ENCODE assay signal across 7 mouse cellular contexts in genomic region chr11:31871911-31872310, GRCm38 (mm10). TPM values are rescaled to one million over a fixed set of nuclear protein-coding genes. Genes with fewer than 3 reads are reported as not detected.
DNase-seq lines count a peak whose midpoint lies in the region; ATAC-seq and TF ChIP-seq lines count a peak whose summit lies in the region.

Gene Cpeb4 (plus strand): TSS chr11:31872211.

- peak within 1 kb of the TSS; percentile 51 for H3K9ac ChIP-seq in ES-Bruce4 (ENCODE audit: low read depth, poor library complexity, severe bottlenecking)
- peak within 1 kb of the TSS; percentile 65 for H3K9ac ChIP-seq in intestine, embryonic 14.5 days (ENCODE audit: low read length)
- H3K9ac ChIP-seq in midbrain, embryonic 11.5 days (ENCODE audit: low read length): peak within 1 kb of the TSS; percentile 83

- no peak for DNase-seq in adrenal gland, adult 2 months
- no peak for DNase-seq in gastrocnemius, adult 2 months
- DNase-seq in intestine, embryonic 14.5 days (ENCODE audit: low spot score): no peak
- no peak for DNase-seq in midbrain, embryonic 11.5 days (ENCODE audit: low spot score, missing footprints)
- DNase-seq in thymus, postnatal 36 days: no peak
- no peak for DNase-seq in natural killer cell, adult 2 months (ENCODE audit: low spot score in 2 of 2)

- WGBS in intestine, embryonic 14.5 days: 82% methylated on average over 4 of the region's 4 CpGs
- WGBS in midbrain, embryonic 11.5 days: 82% methylated on average over 4 of the region's 4 CpGs

- peak within 1 kb of the TSS; percentile 51 for H3K4me3 ChIP-seq in ES-Bruce4 (ENCODE audit: low read depth, low read length)
- peak within 1 kb of the TSS; percentile 95 for H3K4me3 ChIP-seq in gastrocnemius, adult 2 months
- peak within 1 kb of the TSS; percentile 70 for H3K4me3 ChIP-seq in intestine, embryonic 14.5 days (ENCODE audit: low read depth, low read length)
- peak within 1 kb of the TSS; percentile 85 for H3K4me3 ChIP-seq in midbrain, embryonic 11.5 days (ENCODE audit: low read depth, low read length)

- H3K4me1 ChIP-seq in ES-Bruce4 (ENCODE audit: control insufficient read depth, insufficient read depth, low read length): no peaks in the 10 kb centered on the region
- peaks cover 7% of the 10 kb centered on the region; the same call in 1 of the 2 replicates for H3K4me1 ChIP-seq in intestine, embryonic 14.5 days (replicated peaks; ENCODE audit: control insufficient read depth, insufficient read depth, low read length)
- peaks cover 6% of the 10 kb centered on the region; the same call in 1 of the 2 replicates for H3K4me1 ChIP-seq in midbrain, embryonic 11.5 days (ENCODE audit: control insufficient read depth, insufficient read depth, low read length)

- H3K27ac ChIP-seq in ES-Bruce4 (ENCODE audit: insufficient read depth, low read length): no peak within 1 kb of the TSS
- peak within 1 kb of the TSS; percentile 98 for H3K27ac ChIP-seq in gastrocnemius, adult 2 months
- peak within 1 kb of the TSS; percentile 47; the same call in 1 of the 2 replicates for H3K27ac ChIP-seq in intestine, embryonic 14.5 days (ENCODE audit: low read depth)
- peak within 1 kb of the TSS; percentile 48; the same call in 1 of the 2 replicates for H3K27ac ChIP-seq in midbrain, embryonic 11.5 days (ENCODE audit: low read depth, low read length)

- TF ChIP-seq POLR2A in ES-Bruce4 (IDR thresholded peaks at IDR 0.05; ENCODE audit: insufficient read depth, low read length): no peak

- TF ChIP-seq CTCF in ES-Bruce4 (IDR thresholded peaks at IDR 0.05; ENCODE audit: low read depth, low read length): no peak
- no peak for TF ChIP-seq CTCF in gastrocnemius, adult 2 months (IDR thresholded peaks at IDR 0.05)

- TF ChIP-seq EP300 in ES-Bruce4 (IDR thresholded peaks at IDR 0.05; ENCODE audit: insufficient read depth, low read depth, low read length): no peak

- intact Hi-C loops in gastrocnemius, adult 2 months (cut with DNase I): loop anchor here (2.0 to 5.0 kb wide), 4 partner anchors 29 to 195 kb away; no protein-coding TSS in a partner anchor

- no peaks in the 10 kb centered on the region for H3K36me3 ChIP-seq in ES-Bruce4 (ENCODE audit: control insufficient read depth, insufficient read depth, low read length, poor library complexity, severe bottlenecking)
- no peaks in the 10 kb centered on the region for H3K36me3 ChIP-seq in intestine, embryonic 14.5 days (ENCODE audit: control insufficient read depth, insufficient read depth, low read length)
- H3K36me3 ChIP-seq in midbrain, embryonic 11.5 days (ENCODE audit: control insufficient read depth, insufficient read depth, low read length): no peaks in the 10 kb centered on the region

- H3K4me2 ChIP-seq in intestine, embryonic 14.5 days (ENCODE audit: low read length): peak within 1 kb of the TSS; percentile 88
- H3K4me2 ChIP-seq in midbrain, embryonic 11.5 days: peak within 1 kb of the TSS; percentile 75

- H3K9me3 ChIP-seq in ES-Bruce4 (replicated peaks; ENCODE audit: control insufficient read depth, insufficient read depth, low read length, poor library complexity, severe bottlenecking): no peaks in the 10 kb centered on the region
- H3K9me3 ChIP-seq in intestine, embryonic 14.5 days (ENCODE audit: control insufficient read depth, low read length): no peaks in the 10 kb centered on the region
- H3K9me3 ChIP-seq in midbrain, embryonic 11.5 days (ENCODE audit: control insufficient read depth, low read length): no peaks in the 10 kb centered on the region

- no peak for ATAC-seq in intestine, embryonic 14.5 days (replicated peaks; ENCODE audit: low FRiP score, low TSS enrichment, low read depth)
- no peak for ATAC-seq in midbrain, embryonic 11.5 days (ENCODE audit: low FRiP score)

- H3K27me3 ChIP-seq in ES-Bruce4 (ENCODE audit: control insufficient read depth, insufficient read depth, low read length, poor library complexity, severe bottlenecking): no peaks in the 10 kb centered on the region
- no peaks in the 10 kb centered on the region for H3K27me3 ChIP-seq in intestine, embryonic 14.5 days (replicated peaks; ENCODE audit: control insufficient read depth, insufficient read depth, low read length)
- H3K27me3 ChIP-seq in midbrain, embryonic 11.5 days (ENCODE audit: control insufficient read depth, insufficient read depth, low read length): no peaks in the 10 kb centered on the region

RNA-seq across cellular contexts. Expression of gene Cpeb4, which starts in this region (rescaled TPM):
- 12.0 and 12.8 TPM in 2 replicates for polyA plus RNA-seq in ES-Bruce4 (2011; ENCODE audit: insufficient read depth, insufficient read length, low read depth, missing spikeins)
- 100 to 1,000 TPM in 1 of 2 experiments, 10 to 100 TPM in 1; 70.1 to 200 TPM for total RNA-seq in adrenal gland, adult 2 months (2021)
- polyA plus RNA-seq in adrenal gland, adult 2 months (2012; rRNA removed): 6.8 and 12.3 TPM in 2 replicates
- 100 to 1,000 TPM in 1 of 2 experiments, 10 to 100 TPM in 1; 95.0 to 120 TPM for total RNA-seq in gastrocnemius, adult 2 months (2021)
- 4.3 and 4.7 TPM in 2 replicates for polyA plus RNA-seq in intestine, embryonic 14.5 days (2014; fragmentation: Nextera tagmentation; extraction: Ambion mirVana)
- 11.7 and 17.2 TPM in 2 replicates for polyA plus RNA-seq in midbrain, embryonic 11.5 days (2014; fragmentation: Nextera tagmentation; extraction: Ambion mirVana)
